ENCODE assay signal across 26 mouse cellular contexts in the genomic region with DNA sequence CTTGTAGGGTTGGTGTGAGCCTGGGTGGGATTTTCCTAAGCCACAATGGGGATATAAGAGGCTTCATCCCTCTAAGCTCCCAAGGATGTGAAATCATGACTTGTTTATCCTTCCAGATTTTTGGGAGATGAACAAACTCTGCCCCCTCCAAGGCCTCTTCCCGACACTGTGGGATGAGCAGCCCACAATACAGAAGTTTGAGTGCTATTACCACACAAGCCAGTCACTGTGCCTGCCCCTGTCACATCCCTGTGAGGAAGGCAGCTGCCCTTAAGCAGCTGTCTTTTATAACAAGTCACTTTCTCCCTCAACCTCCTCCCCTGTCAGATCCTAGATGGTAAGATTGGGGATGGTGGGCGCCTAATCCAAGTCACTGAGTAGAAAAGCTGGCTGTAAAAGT.
DNase-seq lines count a peak whose midpoint lies in the region; ATAC-seq lines count a peak whose summit lies in the region.
"Had no signal": no experiment of that assay in that cellular context is flagged by ENCODE, and none has a peak within 500 bp of the region (broad histone marks: within the 10 kb centered on the region; RNA-seq: fewer than 3 reads in every experiment).

No protein-coding gene starts in this region.

- H3K36me3 ChIP-seq in midbrain, embryonic 10.5 days = no peaks in the 10 kb centered on the region
- H3K36me3 ChIP-seq in midbrain, embryonic 13.5 days = no peaks in the 10 kb centered on the region
- H3K36me3 ChIP-seq in forebrain, embryonic 12.5 days (replicated peaks) = no peaks in the 10 kb centered on the region
- H3K36me3 ChIP-seq in forebrain, embryonic 14.5 days (ENCODE audit: control insufficient read depth, insufficient read depth, low read length) = no peaks in the 10 kb centered on the region
- H3K36me3 ChIP-seq: embryonic facial prominence, embryonic 12.5 days; forebrain, embryonic 10.5 days; G1E; liver, embryonic 12.5 days; midbrain, embryonic 12.5 days had no signal

- no peak overlapping the region for H3K4me3 ChIP-seq in midbrain, embryonic 10.5 days
- no peak overlapping the region for H3K4me3 ChIP-seq in midbrain, embryonic 13.5 days (replicated peaks)
- H3K4me3 ChIP-seq in forebrain, embryonic 12.5 days (replicated peaks) = no peak overlapping the region
- H3K4me3 ChIP-seq in forebrain, embryonic 14.5 days (ENCODE audit: low read depth, low read length) = no peak overlapping the region
- H3K4me3 ChIP-seq: embryonic facial prominence, embryonic 12.5 days; forebrain, embryonic 10.5 days; liver, embryonic 12.5 days; midbrain, embryonic 12.5 days had no signal

- no peak overlapping the region for H3K9ac ChIP-seq in midbrain, embryonic 13.5 days (replicated peaks)
- no peak overlapping the region for H3K9ac ChIP-seq in forebrain, embryonic 12.5 days
- H3K9ac ChIP-seq in forebrain, embryonic 14.5 days (ENCODE audit: low read length) = no peak overlapping the region
- H3K9ac ChIP-seq: embryonic facial prominence, embryonic 12.5 days; liver, embryonic 12.5 days; liver, postnatal 0 days; midbrain, embryonic 12.5 days had no signal

- DNase-seq in heart, adult 11 months = peak; percentile 79
- no peak for DNase-seq in heart, postnatal 4 days
- no peak for DNase-seq in midbrain, embryonic 10.5 days (ENCODE audit: low spot score)
- DNase-seq in lung, postnatal 36 days = peak; percentile 17
- DNase-seq in forebrain, embryonic 14.5 days (ENCODE audit: low spot score) = no peak
- DNase-seq: adrenal gland, postnatal 10 days; cerebellum, adult 8-10 months; cerebellum, postnatal 25 days; gastrocnemius, postnatal 10 days; heart, postnatal 14 days; kidney, adult 8-10 months; kidney, postnatal 36 days; layer of hippocampus, postnatal 36 days; left cerebral cortex, postnatal 4 days; liver, postnatal 0 days; spleen, adult 18-20 months; thymus, postnatal 4 days had no signal

- no peak overlapping the region for H3K4me2 ChIP-seq in midbrain, embryonic 13.5 days (replicated peaks)
- no peak overlapping the region for H3K4me2 ChIP-seq in forebrain, embryonic 12.5 days
- no peak overlapping the region for H3K4me2 ChIP-seq in forebrain, embryonic 14.5 days (ENCODE audit: low read length)
- H3K4me2 ChIP-seq: embryonic facial prominence, embryonic 12.5 days; liver, embryonic 12.5 days; midbrain, embryonic 12.5 days had no signal

- 82% methylated on average over 2 of the region's 2 CpGs for WGBS in midbrain, embryonic 10.5 days
- WGBS in midbrain, embryonic 13.5 days = 74% methylated on average over 2 of the region's 2 CpGs
- WGBS in forebrain, embryonic 12.5 days = 85% methylated on average over 2 of the region's 2 CpGs
- WGBS in forebrain, embryonic 14.5 days = 68% methylated on average over 2 of the region's 2 CpGs

- ATAC-seq in midbrain, embryonic 13.5 days = no peak
- ATAC-seq in forebrain, embryonic 12.5 days (ENCODE audit: low FRiP score) = no peak
- no peak for ATAC-seq in monocyte, adult 5-6 weeks (replicated peaks; ENCODE audit: insufficient number of reproducible peaks, low FRiP score, low TSS enrichment, poor library complexity, severe bottlenecking)
- ATAC-seq in forebrain, embryonic 14.5 days = no peak
- ATAC-seq: hindbrain, embryonic 16.5 days; liver, embryonic 12.5 days; liver, postnatal 0 days had no signal

- H3K9me3 ChIP-seq in midbrain, embryonic 10.5 days (replicated peaks) = no peaks in the 10 kb centered on the region
- H3K9me3 ChIP-seq in midbrain, embryonic 13.5 days = no peaks in the 10 kb centered on the region
- H3K9me3 ChIP-seq in forebrain, embryonic 12.5 days = no peaks in the 10 kb centered on the region
- H3K9me3 ChIP-seq in forebrain, embryonic 14.5 days (replicated peaks; ENCODE audit: control insufficient read depth, low read length) = no peaks in the 10 kb centered on the region
- H3K9me3 ChIP-seq: embryonic facial prominence, embryonic 12.5 days; forebrain, embryonic 10.5 days; G1E; liver, embryonic 12.5 days; midbrain, embryonic 12.5 days had no signal

- peaks cover 5% of the 10 kb centered on the region; the same call in 1 of the 2 replicates for H3K27me3 ChIP-seq in midbrain, embryonic 10.5 days (ENCODE audit: low read depth, poor library complexity, severe bottlenecking)
- peaks cover 4% of the 10 kb centered on the region for H3K27me3 ChIP-seq in midbrain, embryonic 13.5 days
- no peaks in the 10 kb centered on the region for H3K27me3 ChIP-seq in forebrain, embryonic 12.5 days
- H3K27me3 ChIP-seq in forebrain, embryonic 14.5 days (replicated peaks; ENCODE audit: control insufficient read depth, insufficient read depth, low read length) = no peaks in the 10 kb centered on the region
- H3K27me3 ChIP-seq: embryonic facial prominence, embryonic 12.5 days; liver, embryonic 12.5 days; midbrain, embryonic 12.5 days had no signal

- H3K4me1 ChIP-seq in midbrain, embryonic 10.5 days = peaks cover 17% of the 10 kb centered on the region
- peaks cover 17% of the 10 kb centered on the region for H3K4me1 ChIP-seq in midbrain, embryonic 13.5 days (replicated peaks)
- H3K4me1 ChIP-seq in forebrain, embryonic 12.5 days = peaks cover 13% of the 10 kb centered on the region
- H3K4me1 ChIP-seq in forebrain, embryonic 14.5 days (ENCODE audit: control insufficient read depth, insufficient read depth, low read length) = no peaks in the 10 kb centered on the region; the same call in 1 of the 2 replicates
- H3K4me1 ChIP-seq: embryonic facial prominence, embryonic 12.5 days; liver, embryonic 12.5 days had no signal

- H3K27ac ChIP-seq in midbrain, embryonic 10.5 days (replicated peaks) = 0 out of 2 replicates have a peak overlapping the region, but pooled peaks have one; percentile 17
- no peak overlapping the region for H3K27ac ChIP-seq in midbrain, embryonic 13.5 days
- H3K27ac ChIP-seq in forebrain, embryonic 12.5 days = no peak overlapping the region
- H3K27ac ChIP-seq in forebrain, embryonic 14.5 days (ENCODE audit: low read depth, low read length) = no peak overlapping the region
- H3K27ac ChIP-seq: embryonic facial prominence, embryonic 12.5 days; forebrain, embryonic 10.5 days; liver, embryonic 12.5 days; midbrain, embryonic 12.5 days had no signal

Comparison
In these comparisons a context has a peak if more than half of its experiments do, and no peak if none do; other contexts are left out.
1. DNase-seq: peak in heart, adult 11 months (single experiment) and lung, postnatal 36 days (single experiment); none in heart, postnatal 4 days (single experiment), midbrain, embryonic 10.5 days (single experiment) and forebrain, embryonic 14.5 days (single experiment).